Mouse (Mus musculus): ENCODE data around the gene Gm4969. TPM values are rescaled to one million over a fixed set of nuclear protein-coding genes. Genes with fewer than 3 reads are reported as not detected.

Gm4969 gene
- polyA plus RNA-seq, 1 experiment from 2014 or later = 0.66 TPM

DNA sequence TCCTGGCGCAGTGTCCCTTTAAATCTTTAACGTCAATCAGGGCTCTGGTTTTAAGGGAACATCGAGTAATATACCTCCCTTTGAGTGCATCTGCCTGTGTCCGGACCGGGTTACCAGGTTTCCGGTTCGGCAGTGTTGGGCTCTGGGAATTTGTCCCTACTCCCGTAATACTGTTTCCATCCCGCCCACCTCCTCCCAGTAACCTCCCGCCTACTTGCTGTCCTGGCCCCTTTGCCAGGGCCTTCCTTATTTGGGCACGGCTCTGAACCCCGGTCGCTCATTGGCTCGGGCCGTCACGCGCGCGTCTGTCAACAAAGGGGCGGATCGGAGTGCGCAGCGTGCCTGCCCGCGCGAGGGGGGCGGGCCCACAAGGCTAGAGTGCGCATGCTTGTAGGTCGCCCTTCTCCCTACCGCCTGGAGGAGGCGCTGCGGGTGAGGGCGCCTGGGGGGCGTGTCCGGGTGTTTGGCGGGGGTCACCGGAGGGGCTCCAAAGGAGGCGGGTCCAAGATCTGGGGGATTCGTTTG lies 13.2 kb upstream of the Gm4969 start:
- H3K4me3 ChIP-seq = peak overlapping the region; percentile 47
- H3K36me3 ChIP-seq = peaks cover 46% of the 10 kb centered on the region
- peak overlapping the region; percentile 73 for H3K4me2 ChIP-seq
- peak overlapping the region; percentile 33; the same call in 1 of the 2 replicates for H3K9ac ChIP-seq
- peak; percentile 97 for ATAC-seq
- under 1% methylated on average over 39 of the region's 39 CpGs for WGBS (ENCODE audit: insufficient replicate concordance)
- H3K4me1 ChIP-seq = peaks cover 21% of the 10 kb centered on the region
- no peaks in the 10 kb centered on the region for H3K27me3 ChIP-seq (replicated peaks)
- peak overlapping the region; percentile 55 for H3K27ac ChIP-seq
- H3K9me3 ChIP-seq (replicated peaks) = no peaks in the 10 kb centered on the region

DNA sequence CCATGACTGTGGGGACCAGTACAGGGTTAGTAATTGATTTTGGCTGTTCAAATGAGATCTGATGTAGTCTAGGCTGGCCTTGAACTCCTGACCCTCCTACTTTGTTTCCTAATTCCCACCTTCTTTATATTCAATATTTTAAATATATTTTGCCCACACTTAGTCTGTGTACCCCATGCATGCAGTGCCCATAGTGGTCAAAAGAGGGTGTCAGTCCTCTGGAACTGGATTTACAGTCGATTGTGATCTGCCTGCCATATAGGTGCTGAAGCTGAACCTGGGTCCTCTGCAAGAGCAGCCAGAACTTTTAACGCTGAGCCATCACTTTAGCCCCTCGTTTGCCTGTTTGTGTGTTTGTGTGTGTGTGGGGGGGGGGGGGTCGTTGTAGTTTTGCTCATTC lies 12.5 kb upstream of the Gm4969 start:
- ATAC-seq = no peak
- Histone ChIP-seq H3K9me3 (replicated peaks) (no peaks in the 10 kb centered on the region), H3K9ac (peak overlapping the region; percentile 33; the same call in 1 of the 2 replicates), H3K27ac (peak overlapping the region; percentile 42), H3K4me1 (peaks cover 21% of the 10 kb centered on the region), H3K4me3 (no peak overlapping the region), H3K4me2 (peak overlapping the region; percentile 73), H3K36me3 (peaks cover 44% of the 10 kb centered on the region), H3K27me3 (replicated peaks) (no peaks in the 10 kb centered on the region)
- 30% methylated on average over 4 of the region's 4 CpGs for WGBS (ENCODE audit: insufficient replicate concordance)

GRCm38 (mm10) chr7:19129396-19129795 lies 11.2 kb upstream of the Gm4969 start:
- Histone ChIP-seq H3K9me3 (replicated peaks) (no peaks in the 10 kb centered on the region), H3K4me2 (no peak overlapping the region), H3K9ac (no peak overlapping the region), H3K4me3 (no peak overlapping the region), H3K27ac (no peak overlapping the region), H3K36me3 (peaks cover 32% of the 10 kb centered on the region), H3K4me1 (peaks cover 21% of the 10 kb centered on the region), H3K27me3 (replicated peaks) (no peaks in the 10 kb centered on the region)
- ATAC-seq = no peak
- WGBS (ENCODE audit: insufficient replicate concordance) = 89% methylated on average over 5 of the region's 5 CpGs

GRCm38 (mm10) chr7:19127744-19128143 lies 9.6 kb upstream of the Gm4969 start:
- no peak for ATAC-seq
- H3K4me1 ChIP-seq = peaks cover 21% of the 10 kb centered on the region
- no peak overlapping the region for H3K4me3 ChIP-seq
- H3K27ac ChIP-seq = no peak overlapping the region
- no peak overlapping the region for H3K4me2 ChIP-seq
- peaks cover 26% of the 10 kb centered on the region for H3K36me3 ChIP-seq
- no peaks in the 10 kb centered on the region for H3K27me3 ChIP-seq (replicated peaks)
- 84% methylated on average over 5 of the region's 5 CpGs for WGBS (ENCODE audit: insufficient replicate concordance)
- H3K9ac ChIP-seq = no peak overlapping the region
- no peaks in the 10 kb centered on the region for H3K9me3 ChIP-seq (replicated peaks)

DNA sequence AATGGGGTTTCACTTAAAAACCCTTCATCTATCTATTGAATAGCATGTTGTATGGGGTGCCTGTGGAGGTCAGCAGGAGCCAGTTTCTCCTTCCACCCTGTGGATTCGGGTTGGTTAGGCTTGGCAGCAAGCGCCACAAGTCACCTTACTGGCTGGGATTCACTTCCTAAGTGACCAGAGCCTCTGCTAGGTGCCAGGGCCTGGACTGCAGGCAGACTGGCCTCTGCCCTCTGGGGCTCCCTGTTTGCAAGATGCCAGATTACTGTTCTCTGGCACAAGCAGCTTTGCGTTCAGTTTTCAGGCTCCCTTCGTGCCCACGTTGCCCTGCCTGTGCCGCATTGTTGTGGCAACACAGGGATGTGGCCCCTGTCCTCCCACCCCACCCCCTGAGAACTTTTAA lies 6.5 kb upstream of the Gm4969 start:
- H3K9ac ChIP-seq = no peak overlapping the region
- no peaks in the 10 kb centered on the region for H3K9me3 ChIP-seq (replicated peaks)
- H3K4me1 ChIP-seq = peaks cover 20% of the 10 kb centered on the region
- 80% methylated on average over 6 of the region's 6 CpGs for WGBS (ENCODE audit: insufficient replicate concordance)
- peaks cover 26% of the 10 kb centered on the region for H3K36me3 ChIP-seq
- H3K4me3 ChIP-seq = no peak overlapping the region
- H3K27me3 ChIP-seq (replicated peaks) = no peaks in the 10 kb centered on the region
- H3K27ac ChIP-seq = no peak overlapping the region
- no peak for ATAC-seq
- H3K4me2 ChIP-seq = no peak overlapping the region

DNA sequence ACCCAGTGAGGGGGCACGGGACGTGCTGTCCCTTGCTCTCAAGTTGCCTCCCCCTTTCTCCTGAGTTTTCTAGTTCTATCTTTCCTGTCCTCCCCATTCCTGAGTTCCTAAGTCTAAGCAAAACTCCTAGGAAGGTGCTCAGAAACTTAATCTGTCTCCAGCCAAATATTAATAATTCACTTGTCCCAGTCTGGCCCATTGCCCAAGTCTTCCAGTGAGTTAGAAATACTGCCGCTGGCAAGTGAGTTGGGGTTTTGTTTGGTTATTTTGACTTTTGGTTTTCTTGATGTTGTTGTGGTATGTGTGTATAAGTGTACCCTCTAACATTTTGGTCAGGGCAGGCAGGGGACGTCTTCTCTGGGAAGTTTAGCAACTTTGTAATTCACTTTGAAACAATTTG lies 3.5 kb upstream of the Gm4969 start:
- peaks cover 29% of the 10 kb centered on the region for H3K4me1 ChIP-seq
- no peak overlapping the region for H3K4me3 ChIP-seq
- no peak overlapping the region for H3K9ac ChIP-seq
- peaks cover 8% of the 10 kb centered on the region for H3K9me3 ChIP-seq (replicated peaks)
- H3K36me3 ChIP-seq = peaks cover 6% of the 10 kb centered on the region; the same call in 1 of the 2 replicates
- 0 out of 2 replicates have a peak overlapping the region, but pooled peaks have one; percentile 95 for H3K4me2 ChIP-seq
- WGBS (ENCODE audit: insufficient replicate concordance) = 76% methylated on average over 4 of the region's 4 CpGs
- no peak for ATAC-seq
- H3K27me3 ChIP-seq (replicated peaks) = peaks cover 15% of the 10 kb centered on the region
- H3K27ac ChIP-seq = no peak overlapping the region

- ATAC-seq = peak; percentile 94
These were observed 1.7 kb upstream of the Gm4969 start, which contains the start of gene Fbxo46 for GRCm38 (mm10) chr7:19119631-19120429. Gene Fbxo46, plus strand, starts transcription at chr7:19119859.

GRCm38 (mm10) chr7:19119083-19119482 lies 915 bp upstream of the Gm4969 start:
- peaks cover 15% of the 10 kb centered on the region for H3K27me3 ChIP-seq (replicated peaks)
- no peak overlapping the region for H3K4me3 ChIP-seq
- H3K36me3 ChIP-seq = no peaks in the 10 kb centered on the region
- no peak overlapping the region for H3K27ac ChIP-seq
- peaks cover 29% of the 10 kb centered on the region for H3K4me1 ChIP-seq
- 88% methylated on average over 8 of the region's 8 CpGs for WGBS (ENCODE audit: insufficient replicate concordance)
- no peak overlapping the region for H3K9ac ChIP-seq
- ATAC-seq = peak; percentile 4; the same call in 1 of the 2 replicates
- H3K9me3 ChIP-seq (replicated peaks) = peaks cover 8% of the 10 kb centered on the region
- peak overlapping the region; percentile 95 for H3K4me2 ChIP-seq

More at GRCm38 (mm10) chr7:19119631-19120429, 1.7 kb upstream of the Gm4969 start, which contains the start of gene Fbxo46:
- Histone ChIP-seq H3K27ac (peak within 1 kb of the TSS; percentile 70), H3K9me3 (replicated peaks) (peaks cover 8% of the 10 kb centered on the region), H3K4me1 (peaks cover 29% of the 10 kb centered on the region), H3K4me3 (peak within 1 kb of the TSS; percentile 88), H3K27me3 (replicated peaks) (peaks cover 15% of the 10 kb centered on the region), H3K4me2 (peak within 1 kb of the TSS; percentile 95), H3K9ac (peak within 1 kb of the TSS; percentile 90), H3K36me3 (no peaks in the 10 kb centered on the region)
- 1% methylated on average over 34 of the region's 34 CpGs for WGBS (ENCODE audit: insufficient replicate concordance)

GRCm38 (mm10) chr7:19109565-19109964 lies 8.6 kb downstream of the Gm4969 start:
- no peak overlapping the region for H3K4me3 ChIP-seq
- peaks cover 37% of the 10 kb centered on the region for H3K27me3 ChIP-seq (replicated peaks)
- no peak overlapping the region for H3K4me2 ChIP-seq
- no peak overlapping the region for H3K9ac ChIP-seq
- no peaks in the 10 kb centered on the region for H3K36me3 ChIP-seq
- no peak overlapping the region for H3K27ac ChIP-seq
- 66% methylated on average over 1 of the region's 1 CpGs for WGBS (ENCODE audit: insufficient replicate concordance)
- ATAC-seq = no peak
- no peaks in the 10 kb centered on the region for H3K4me1 ChIP-seq
- no peaks in the 10 kb centered on the region for H3K9me3 ChIP-seq (replicated peaks)

DNA sequence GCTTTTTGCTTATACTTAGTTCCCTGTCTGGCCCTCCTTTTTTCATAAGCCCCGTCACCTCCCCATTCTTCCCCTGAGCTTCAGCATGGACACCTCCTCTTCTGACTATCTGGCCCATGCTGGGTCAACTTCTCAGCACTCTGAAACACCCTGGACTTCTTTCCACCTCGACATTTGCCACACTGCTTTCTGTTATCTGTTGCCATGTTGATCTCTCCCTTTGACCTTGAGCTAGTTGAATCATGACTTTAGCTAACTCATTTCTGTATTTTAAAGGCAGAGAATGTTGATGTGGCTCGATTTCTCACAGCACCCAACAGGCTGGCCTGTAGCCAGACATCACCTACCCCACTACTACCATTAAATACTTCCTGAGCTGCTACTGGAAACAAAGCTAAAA lies 10.7 kb downstream of the Gm4969 start:
- H3K4me2 ChIP-seq = no peak overlapping the region
- 28% methylated on average over 3 of the region's 3 CpGs for WGBS (ENCODE audit: insufficient replicate concordance)
- H3K9ac ChIP-seq = no peak overlapping the region
- no peak overlapping the region for H3K27ac ChIP-seq
- H3K9me3 ChIP-seq (replicated peaks) = no peaks in the 10 kb centered on the region
- H3K4me3 ChIP-seq = no peak overlapping the region
- ATAC-seq = no peak
- no peaks in the 10 kb centered on the region for H3K36me3 ChIP-seq
- no peaks in the 10 kb centered on the region for H3K4me1 ChIP-seq
- peaks cover 45% of the 10 kb centered on the region for H3K27me3 ChIP-seq (replicated peaks)

DNA sequence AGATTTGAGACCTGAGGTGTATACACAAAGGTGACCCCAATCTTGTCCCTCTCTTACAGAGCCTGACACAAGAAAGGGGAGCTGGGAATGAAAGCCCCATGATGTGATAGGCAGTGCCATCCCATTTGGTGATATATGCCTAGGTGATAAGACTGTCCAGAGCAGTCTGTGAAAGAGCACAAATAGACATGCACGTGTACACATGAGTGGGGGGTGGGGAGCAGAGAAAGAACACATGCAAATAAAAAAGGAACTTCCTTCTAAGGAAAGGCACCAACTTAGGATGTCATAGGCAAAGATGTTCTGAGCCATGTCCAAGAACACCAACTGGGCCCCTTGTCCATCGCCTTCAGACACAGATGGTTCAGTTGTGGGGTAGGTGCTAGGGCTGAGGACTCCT lies 13.7 kb downstream of the Gm4969 start:
- H3K36me3 ChIP-seq = no peaks in the 10 kb centered on the region
- no peak overlapping the region for H3K4me3 ChIP-seq
- H3K9me3 ChIP-seq (replicated peaks) = no peaks in the 10 kb centered on the region
- no peaks in the 10 kb centered on the region for H3K4me1 ChIP-seq
- no peak for ATAC-seq
- no peak overlapping the region for H3K4me2 ChIP-seq
- H3K9ac ChIP-seq = no peak overlapping the region
- WGBS (ENCODE audit: insufficient replicate concordance) = 51% methylated on average over 2 of the region's 2 CpGs
- H3K27ac ChIP-seq = no peak overlapping the region
- H3K27me3 ChIP-seq (replicated peaks) = peaks cover 54% of the 10 kb centered on the region

- no peaks in the 10 kb centered on the region for H3K9me3 ChIP-seq (replicated peaks)
- no peak overlapping the region for H3K9ac ChIP-seq
- ATAC-seq = no peak
- H3K4me1 ChIP-seq = no peaks in the 10 kb centered on the region
- peaks cover 58% of the 10 kb centered on the region for H3K27me3 ChIP-seq (replicated peaks)
- no peaks in the 10 kb centered on the region for H3K36me3 ChIP-seq
- no peak overlapping the region for H3K27ac ChIP-seq
- no peak overlapping the region for H3K4me3 ChIP-seq
- H3K4me2 ChIP-seq = no peak overlapping the region
These were observed 14.4 kb downstream of the Gm4969 start for GRCm38 (mm10) chr7:19103741-19104140.
